Mouse (Mus musculus) kidney, adult 2 months (tissue): ENCODE data around the gene Flt3l. TPM values are rescaled to one million over a fixed set of nuclear protein-coding genes. Genes with fewer than 3 reads are reported as not detected.

Experiments used
- DNase-seq: peaks from one replicate; pipeline ENCODE4 v3.0.0; 2021
- H3K27ac ChIP-seq: fragments of 200-500 bp; 2 replicates; pipeline ENCODE4 v1.5.1; 2012; ENCODE audit warnings: low read depth, low read length, control low read depth, inconsistent platforms; ENCODE audit not compliant: insufficient read depth
- H3K27me3 ChIP-seq: fragments of 200-500 bp; replicated peaks from 2 replicates; pipeline ENCODE4 v1.6.1; 2012; ENCODE audit warnings: mild to moderate bottlenecking, moderate library complexity, low read length, inconsistent platforms; ENCODE audit not compliant: control insufficient read depth, insufficient read depth
- H3K36me3 ChIP-seq: fragments of 200-500 bp; 2 replicates; pipeline ENCODE4 v1.6.1; 2012; ENCODE audit warnings: mild to moderate bottlenecking, moderate library complexity, low read length, inconsistent platforms; ENCODE audit not compliant: control insufficient read depth, insufficient read depth
- H3K4me1 ChIP-seq: fragments of 200-500 bp; 2 replicates; pipeline ENCODE4 v1.6.1; 2011; ENCODE audit warnings: low read length; ENCODE audit not compliant: control insufficient read depth, insufficient read depth
- H3K4me3 ChIP-seq: fragments of 200-500 bp; 2 replicates; pipeline ENCODE4 v1.5.1; 2011; ENCODE audit warnings: mild to moderate bottlenecking, low read depth, low read length, control low read depth; ENCODE audit not compliant: insufficient read depth
- CTCF ChIP-seq: fragments of 200-500 bp; conservative IDR thresholded peaks from 2 replicates; pipeline ENCODE4 v1.5.1; 2011; ENCODE audit warnings: low read depth, mild to moderate bottlenecking, control low read depth, low read length, moderate library complexity, mixed read lengths; ENCODE audit not compliant: insufficient read depth, insufficient read length
- POLR2A ChIP-seq: fragments of 200-500 bp; IDR thresholded peaks from one replicate; pipeline ENCODE4 v1.6.1; 2011; ENCODE audit warnings: low read depth, low read length, control low read depth
- WGBS: fragments of 180-500 bp; shearing (Covaris S2); methylation state at CpG from one replicate; pipeline ENCODE4 v1.1.7; 2018; 5-methylcytosine and 5-hydroxymethylcytosine counted together
- polyA plus RNA-seq: library from polyadenylated mRNA; depleted of rRNA; stranded (reverse); fragments of >200 nt; gene quantifications from 2 replicates; pipeline ENCODE4 v1.2.3, GENCODE M21; 2012

The Flt3l gene
- polyA plus RNA-seq, 1 experiment: 37.7 TPM

DNA sequence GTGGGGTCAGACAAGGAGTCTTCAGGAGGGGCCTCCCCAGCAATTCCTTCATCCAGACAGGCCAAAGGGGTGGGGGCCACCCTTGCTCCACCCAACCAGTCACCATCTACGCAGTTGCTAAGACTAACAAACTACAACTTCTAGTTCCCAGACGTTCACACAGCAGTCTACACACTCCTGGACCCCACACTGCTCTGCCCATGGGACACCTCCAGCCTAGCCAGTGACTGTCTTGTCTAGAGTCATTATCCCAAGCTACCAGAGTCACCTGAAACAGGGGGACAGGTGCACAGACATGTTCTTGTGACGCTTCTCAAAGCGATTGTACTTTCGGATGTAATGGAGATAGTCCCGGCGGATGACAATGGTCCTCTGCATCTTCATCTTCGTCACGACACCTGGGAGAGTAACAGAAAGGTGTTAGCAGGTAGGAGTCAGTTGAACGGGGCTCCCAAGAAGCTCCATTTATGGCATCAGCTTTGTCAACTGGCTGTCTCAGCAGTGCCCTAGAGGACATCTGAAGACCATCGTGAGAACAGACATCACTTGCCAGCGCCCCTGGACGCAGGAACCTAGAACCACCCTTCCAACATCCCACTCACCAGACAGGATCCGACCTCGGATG lies 13.6 kb downstream of the Flt3l start:
- WGBS: 72% methylated on average over 15 of the region's 15 CpGs
- DNase-seq: no peak
- no peak for TF ChIP-seq CTCF
- no peak for TF ChIP-seq POLR2A
- peaks cover 14% of the 10 kb centered on the region; the same call in 1 of the 2 replicates for H3K36me3 ChIP-seq
- H3K4me3 ChIP-seq: peak overlapping the region; percentile 91
- H3K4me1 ChIP-seq: peaks cover 18% of the 10 kb centered on the region
- no peaks in the 10 kb centered on the region for H3K27me3 ChIP-seq
- no peak overlapping the region for H3K27ac ChIP-seq

DNA sequence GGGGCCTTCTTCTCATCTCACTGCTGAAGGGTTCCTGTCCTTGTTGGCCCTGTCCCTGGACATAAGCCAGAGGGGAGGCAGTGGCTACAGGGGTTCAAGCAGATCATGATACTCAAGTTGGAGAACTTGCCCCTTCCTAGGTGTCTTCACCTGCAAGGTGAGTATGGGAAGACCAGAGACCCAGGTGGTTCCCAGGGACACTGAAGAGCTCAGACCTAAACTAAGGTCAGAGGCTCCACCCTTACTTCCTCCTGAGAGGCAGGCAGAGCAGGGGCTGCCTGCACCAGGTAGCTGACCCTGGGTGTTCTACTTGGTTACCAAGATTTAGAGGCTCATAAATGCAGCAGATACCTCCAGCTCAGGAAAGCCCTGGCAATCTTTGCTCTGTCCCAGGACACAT lies 14.3 kb downstream of the Flt3l start:
- Histone ChIP-seq H3K27me3 (no peaks in the 10 kb centered on the region), H3K4me3 (peak overlapping the region; percentile 12; the same call in 1 of the 2 replicates), H3K27ac (peak overlapping the region; percentile 40; the same call in 1 of the 2 replicates)

DNA sequence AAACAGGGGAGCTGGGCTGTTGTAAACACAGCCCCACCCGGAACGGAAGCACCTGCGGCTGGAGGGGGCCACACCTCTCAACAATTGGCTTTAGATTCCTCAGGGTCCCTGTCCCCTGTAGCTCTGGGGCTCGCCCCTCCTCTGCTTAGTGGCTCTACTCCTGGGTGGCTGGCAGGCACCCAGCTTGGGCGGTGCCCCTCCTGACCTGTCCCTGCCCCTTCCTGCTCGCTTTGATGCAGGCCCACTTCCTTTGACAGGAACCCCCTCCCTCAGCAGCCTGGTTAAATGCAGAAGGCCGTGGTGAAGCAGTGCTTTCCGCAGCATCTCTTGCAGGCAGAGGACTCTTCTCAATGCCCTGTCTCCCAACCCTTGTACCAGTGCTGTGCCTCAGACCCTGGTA lies 14.8 kb downstream of the Flt3l start:
- TF ChIP-seq POLR2A (peak; percentile 7), CTCF (no peak)
- H3K27me3 ChIP-seq: no peaks in the 10 kb centered on the region
- peaks cover 11% of the 10 kb centered on the region for H3K4me1 ChIP-seq
- peak overlapping the region; percentile 12; the same call in 1 of the 2 replicates for H3K4me3 ChIP-seq
- peaks cover 9% of the 10 kb centered on the region; the same call in 1 of the 2 replicates for H3K36me3 ChIP-seq
- peak; percentile 81 for DNase-seq
- H3K27ac ChIP-seq: peak overlapping the region; percentile 40; the same call in 1 of the 2 replicates
- WGBS: 43% methylated on average over 8 of the region's 8 CpGs

More for the DNA sequence above, 14.3 kb downstream of the Flt3l start:
- DNase-seq: no peak
- TF ChIP-seq POLR2A: no peak
- no peak for TF ChIP-seq CTCF
- H3K4me1 ChIP-seq: peaks cover 13% of the 10 kb centered on the region
- peaks cover 12% of the 10 kb centered on the region; the same call in 1 of the 2 replicates for H3K36me3 ChIP-seq

DNA sequence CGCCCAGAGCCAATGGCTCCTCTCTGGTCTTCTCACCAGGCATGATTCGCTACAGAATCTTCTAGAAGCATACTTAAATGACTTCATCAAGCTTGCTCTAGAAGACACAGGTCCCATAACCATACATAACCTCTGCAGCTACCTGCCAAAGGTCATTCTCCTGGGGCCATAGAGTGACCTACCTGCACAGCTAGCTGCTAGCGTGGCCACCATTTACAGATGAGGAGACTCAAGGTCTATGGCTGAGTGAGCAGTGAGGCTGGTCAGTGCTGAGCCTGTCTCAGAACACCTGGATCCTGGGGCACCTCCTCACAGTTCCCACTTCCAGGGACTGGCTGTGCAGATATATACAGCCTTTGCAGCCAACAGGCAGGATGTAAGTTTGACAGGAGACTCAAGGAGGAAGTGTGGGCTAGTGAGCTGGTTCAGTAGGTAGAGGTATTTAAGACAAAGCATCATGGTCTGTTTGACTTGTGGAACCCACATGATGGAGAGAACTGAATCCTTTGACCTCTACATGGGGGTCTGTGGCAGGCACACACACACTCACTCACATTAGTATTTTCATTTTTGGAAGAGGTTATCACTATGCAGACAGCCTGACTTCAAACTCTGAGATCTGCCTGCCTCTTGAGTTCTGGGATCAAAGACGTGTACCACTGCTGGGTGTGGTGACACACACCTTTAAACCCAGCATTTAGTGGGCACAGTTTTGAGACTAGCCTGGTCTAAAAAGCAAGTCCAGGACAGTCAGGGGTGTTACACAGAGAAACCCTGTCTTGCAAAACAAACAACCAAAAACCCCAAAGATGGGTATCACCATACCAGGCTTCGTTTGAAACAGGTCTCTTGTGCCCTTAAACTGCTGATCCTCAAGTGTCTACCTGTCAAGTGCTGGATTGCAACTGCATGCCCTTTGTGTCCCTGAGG lies 16.2 kb downstream of the Flt3l start:
- Histone ChIP-seq H3K4me1 (peaks cover 11% of the 10 kb centered on the region), H3K27ac (no peak overlapping the region), H3K27me3 (no peaks in the 10 kb centered on the region), H3K36me3 (peaks cover 2% of the 10 kb centered on the region; the same call in 1 of the 2 replicates), H3K4me3 (no peak overlapping the region)
- TF ChIP-seq CTCF (no peak), POLR2A (no peak)
- 81% methylated on average over 5 of the region's 5 CpGs for WGBS
- no peak for DNase-seq

DNA sequence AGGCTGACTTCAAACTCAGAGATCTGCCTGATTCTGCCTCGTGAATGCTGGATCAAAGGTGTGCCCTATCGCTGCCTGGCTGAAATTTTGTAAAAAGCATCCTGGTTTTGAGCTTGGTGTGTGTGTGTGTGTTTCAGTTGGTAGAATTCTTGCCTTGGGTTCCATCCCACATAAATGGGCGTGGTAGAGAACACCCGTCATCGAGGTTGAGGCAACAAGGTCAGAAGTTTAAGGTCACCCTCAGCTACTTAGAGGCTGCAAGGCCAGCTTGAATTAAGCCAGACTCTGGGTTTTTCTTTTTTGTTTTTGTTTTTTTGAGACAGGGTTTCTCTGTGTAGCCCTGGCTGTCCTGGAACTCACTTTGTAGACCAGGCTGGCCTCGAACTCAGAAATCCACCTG lies 17.9 kb downstream of the Flt3l start:
- Histone ChIP-seq H3K27ac (no peak overlapping the region), H3K36me3 (peaks cover 2% of the 10 kb centered on the region; the same call in 1 of the 2 replicates), H3K27me3 (no peaks in the 10 kb centered on the region), H3K4me3 (no peak overlapping the region), H3K4me1 (peaks cover 7% of the 10 kb centered on the region)
- DNase-seq: no peak
- whole genome bisulfite sequencing: 82% methylated on average over 6 of the region's 6 CpGs
- TF ChIP-seq POLR2A (no peak), CTCF (no peak)

DNA sequence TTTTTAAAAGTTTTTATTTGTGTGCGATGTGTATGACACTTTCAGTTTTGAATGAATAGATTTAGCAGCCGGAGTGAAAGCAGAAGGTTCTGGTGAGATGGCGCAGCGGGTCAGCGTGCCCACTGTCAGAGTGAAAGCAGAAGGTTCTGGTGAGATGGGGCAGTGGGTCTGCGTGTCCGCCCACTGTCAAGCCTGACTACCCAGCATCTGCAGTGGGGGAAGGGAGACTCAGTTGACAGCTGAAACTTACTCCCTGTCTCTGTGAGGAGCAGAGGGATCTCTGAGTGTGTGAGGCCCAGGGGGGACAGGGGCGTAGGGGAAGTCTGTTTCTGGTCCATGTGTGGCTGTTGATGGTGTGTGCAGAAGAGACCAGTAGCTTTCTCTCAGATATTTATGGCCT lies 18.7 kb downstream of the Flt3l start:
- 73% methylated on average over 8 of the region's 8 CpGs for WGBS
- no peak for DNase-seq
- H3K36me3 ChIP-seq: peaks cover under 1% of the 10 kb centered on the region; the same call in 1 of the 2 replicates
- TF ChIP-seq POLR2A (no peak), CTCF (no peak)
- no peak overlapping the region for H3K4me3 ChIP-seq
- no peaks in the 10 kb centered on the region for H3K27me3 ChIP-seq
- no peak overlapping the region for H3K27ac ChIP-seq
- H3K4me1 ChIP-seq: no peaks in the 10 kb centered on the region

DNA sequence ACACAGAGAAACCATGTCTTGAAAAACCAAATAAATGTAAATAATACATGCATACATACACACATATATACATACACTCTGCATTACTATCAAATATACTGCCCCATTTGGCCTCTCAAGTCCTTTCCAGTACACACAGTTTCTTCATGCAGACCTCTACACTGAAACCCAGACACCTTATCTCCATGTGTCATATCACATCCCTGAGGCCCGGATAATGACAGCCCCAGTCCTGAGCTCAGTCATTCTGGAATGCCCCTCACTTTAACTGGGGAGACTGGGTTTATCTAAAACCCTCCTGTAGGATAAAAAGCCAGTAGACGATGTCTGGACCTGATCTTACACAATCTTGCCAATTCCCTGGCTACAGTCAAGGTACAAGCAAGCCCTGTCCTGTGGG lies 22.8 kb downstream of the Flt3l start:
- Histone ChIP-seq H3K36me3 (no peaks in the 10 kb centered on the region), H3K27ac (no peak overlapping the region), H3K27me3 (no peaks in the 10 kb centered on the region), H3K4me3 (no peak overlapping the region), H3K4me1 (no peaks in the 10 kb centered on the region)
- 88% methylated on average over 2 of the region's 2 CpGs for WGBS
- TF ChIP-seq POLR2A (no peak), CTCF (no peak)
- no peak for DNase-seq
